Mouse (Mus musculus): ENCODE data around the gene Srsf2.

- TF ChIP-seq POLR2A (IDR thresholded peaks at IDR 0.05; ENCODE audit: low read depth, low read length) (peak; percentile 12; the same call in 1 of the 2 replicates), CTCF (IDR thresholded peaks at IDR 0.05; ENCODE audit: borderline replicate concordance, insufficient read depth, low read length) (no peak)
These were observed 1.2 kb downstream of the Srsf2 start for GRCm38 (mm10) chr11:116851576-116852290.
